Mouse (Mus musculus): ENCODE results near the gene Rogdi. TPM values are rescaled to one million over a fixed set of nuclear protein-coding genes. Genes with fewer than 3 reads are reported as not detected.

Rogdi gene
- total RNA-seq (2021): 100 to 1,000 TPM; 361 to 407 TPM

DNA sequence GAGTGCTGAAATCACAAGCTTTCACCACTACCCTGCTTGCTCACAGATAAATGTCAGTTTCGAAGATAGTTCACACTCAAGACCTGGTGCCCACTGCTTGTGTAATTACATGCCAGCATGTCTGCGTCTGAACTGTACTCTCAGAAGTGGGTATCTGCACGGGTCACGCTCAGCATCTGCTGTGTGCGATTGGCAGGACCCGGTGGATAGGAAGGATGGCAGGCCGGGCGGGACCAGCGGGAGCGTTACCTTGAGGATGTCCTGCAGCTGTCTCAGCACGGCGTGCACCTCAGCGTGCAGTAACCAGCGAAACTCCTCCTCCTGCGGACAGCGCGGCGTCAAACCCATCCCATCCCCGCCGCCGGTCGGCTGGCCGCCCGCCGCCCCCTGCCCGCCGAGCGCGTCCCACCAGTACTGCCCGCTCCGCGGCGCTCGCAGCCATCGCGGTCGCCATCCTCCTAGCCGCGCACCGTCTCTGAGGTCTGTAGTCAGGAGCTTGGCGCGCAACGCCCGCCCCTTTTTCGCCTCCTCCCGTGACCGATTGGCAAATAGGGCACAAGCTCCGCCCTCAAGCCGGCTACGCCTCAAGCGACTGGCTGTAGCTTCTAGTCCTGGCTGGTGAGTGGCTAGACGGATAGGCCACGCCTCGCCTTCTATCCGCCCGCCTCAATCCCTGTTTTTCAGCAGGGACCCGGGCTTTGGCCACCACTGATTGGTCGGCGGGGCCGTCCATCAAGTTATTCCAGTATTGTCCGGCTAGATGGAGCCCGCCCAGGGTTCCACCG, at the start of gene Rogdi:
Gene Rogdi (minus strand): TSS at position 500 of the 785 bp plus-strand sequence.
- DNase-seq (ENCODE audit: extremely low spot score in 1 of 2, low spot score in 1 of 2): peak; percentile 88 to 96

DNA sequence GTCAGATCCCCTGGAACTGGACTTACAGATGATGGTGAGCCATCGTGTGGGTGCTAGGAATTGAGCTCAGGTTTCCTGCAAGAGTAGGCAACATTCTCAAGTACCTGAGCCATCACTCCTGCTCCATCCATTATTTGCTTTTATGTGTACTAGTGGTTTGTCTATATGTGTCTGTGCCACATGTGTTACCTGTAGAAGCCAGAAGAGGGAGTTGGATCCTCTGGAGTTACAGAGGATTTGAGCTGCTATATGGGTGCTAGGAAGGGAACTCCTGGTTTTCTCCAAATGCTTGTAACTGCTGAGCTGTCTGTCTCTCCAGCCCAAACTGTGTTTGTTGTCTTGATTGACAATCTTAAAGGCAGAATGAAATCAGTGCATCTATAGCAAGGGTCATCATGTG, 44.8 kb upstream of the Rogdi start:
- DNase-seq (ENCODE audit: extremely low spot score in 1 of 2, low spot score in 1 of 2): no peak

DNA sequence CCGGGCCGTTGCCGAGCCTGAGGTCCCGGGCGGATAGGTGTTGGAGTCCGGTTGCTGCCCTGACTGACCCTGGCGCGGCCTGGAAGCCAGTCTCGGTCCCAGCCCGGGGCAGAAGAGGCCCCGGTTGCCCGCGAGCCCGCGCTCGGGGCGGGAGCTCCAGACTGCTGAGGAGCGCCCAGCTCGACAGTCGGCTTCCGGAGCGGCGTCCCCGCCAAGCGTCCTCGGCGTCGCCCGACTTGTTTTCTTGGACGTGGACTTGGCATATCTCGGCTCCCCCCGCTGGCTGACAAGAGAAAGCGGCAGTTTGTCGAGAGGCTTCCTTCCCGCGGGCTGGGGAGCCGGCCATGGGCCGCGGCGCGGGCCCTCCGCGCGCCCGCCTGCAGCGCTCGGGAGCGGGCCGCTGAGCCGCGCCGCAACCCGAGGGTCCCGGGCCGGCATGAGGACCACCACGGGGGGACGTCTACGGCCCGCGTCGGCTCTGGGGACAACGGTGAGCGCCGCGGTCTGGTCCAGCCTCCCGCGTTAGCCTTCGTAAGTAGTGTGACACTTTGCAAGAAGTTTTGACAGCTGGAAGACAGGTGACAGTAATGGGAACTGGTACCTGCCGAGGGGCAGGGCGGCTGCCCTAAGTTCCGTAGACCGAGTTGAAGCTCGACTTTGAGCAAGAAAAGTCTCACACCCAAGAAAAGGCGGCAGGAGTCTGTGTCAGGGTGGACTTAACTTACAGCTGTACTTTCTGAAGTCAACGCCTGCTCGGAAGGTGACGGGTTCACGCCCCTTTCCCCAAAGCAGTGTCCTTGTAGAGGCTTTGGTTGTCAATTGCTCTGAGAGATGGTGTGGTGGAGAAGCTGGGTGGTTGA, 37.1 kb upstream of the Rogdi start:
- peak in 1 of 2 experiments; percentile 52 for DNase-seq (ENCODE audit: extremely low spot score in 1 of 2, low spot score in 1 of 2)

DNA sequence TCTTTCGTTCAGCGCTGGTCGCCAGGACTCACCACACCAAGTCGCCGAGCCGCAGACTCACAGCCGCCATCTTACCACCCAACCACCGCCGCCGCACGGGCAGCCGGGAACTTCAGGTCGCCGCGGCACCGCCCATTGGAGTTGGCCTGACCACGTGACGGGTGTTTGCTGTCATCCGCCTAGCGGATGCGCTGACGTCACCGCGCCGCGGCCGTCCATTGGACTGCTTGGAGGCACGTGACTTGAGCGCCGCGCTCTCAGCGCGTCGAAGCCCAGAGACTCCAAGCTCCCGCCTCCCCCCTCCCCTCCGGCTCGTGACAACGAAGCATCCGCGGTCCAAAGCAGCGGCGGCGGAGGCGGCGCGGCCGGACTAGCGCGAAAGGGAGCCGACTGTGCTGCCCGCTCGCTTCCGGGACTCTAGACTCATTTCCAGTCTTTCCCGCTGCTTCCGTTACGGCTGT, 36.5 kb upstream of the Rogdi start, which contains the start of the genes Glyr1 and Ubn1:
Gene Glyr1 (minus strand): TSS at position 90 of the 461 bp plus-strand sequence.
Gene Ubn1 (plus strand): TSS at position 284 of the 461 bp plus-strand sequence.
- peak; percentile 95 to 97 for DNase-seq (ENCODE audit: extremely low spot score in 1 of 2, low spot score in 1 of 2)

DNA sequence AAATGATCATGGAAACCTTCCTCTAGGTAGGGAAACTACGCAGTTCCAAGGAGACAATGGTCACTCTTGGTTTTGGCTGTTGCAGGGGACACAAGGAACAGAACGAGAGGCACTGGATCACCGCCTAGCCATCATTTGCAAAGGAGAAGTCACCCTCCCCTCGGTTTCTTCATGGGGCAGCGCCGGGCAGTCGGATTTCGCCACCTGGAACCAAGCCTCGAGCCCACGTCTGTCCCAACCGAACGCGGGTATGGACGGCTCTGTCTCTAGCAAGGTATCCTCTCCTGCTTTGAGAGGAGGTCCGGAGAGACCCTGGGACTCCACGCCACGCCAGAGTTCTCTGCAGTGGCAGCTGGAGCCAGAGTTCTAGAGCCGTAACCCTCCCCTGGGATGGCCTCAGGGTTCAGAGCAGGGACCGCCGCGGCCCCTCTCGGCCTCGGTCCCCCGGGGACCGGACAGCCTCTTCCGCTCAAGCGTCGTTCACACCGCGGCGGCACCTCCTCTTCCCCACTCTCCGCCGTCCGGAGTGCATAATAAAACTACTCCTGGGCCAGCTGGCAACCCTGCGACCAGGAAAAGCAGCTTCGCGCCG, 35.9 kb upstream of the Rogdi start:
- no peak for DNase-seq (ENCODE audit: extremely low spot score in 1 of 2, low spot score in 1 of 2)

DNA sequence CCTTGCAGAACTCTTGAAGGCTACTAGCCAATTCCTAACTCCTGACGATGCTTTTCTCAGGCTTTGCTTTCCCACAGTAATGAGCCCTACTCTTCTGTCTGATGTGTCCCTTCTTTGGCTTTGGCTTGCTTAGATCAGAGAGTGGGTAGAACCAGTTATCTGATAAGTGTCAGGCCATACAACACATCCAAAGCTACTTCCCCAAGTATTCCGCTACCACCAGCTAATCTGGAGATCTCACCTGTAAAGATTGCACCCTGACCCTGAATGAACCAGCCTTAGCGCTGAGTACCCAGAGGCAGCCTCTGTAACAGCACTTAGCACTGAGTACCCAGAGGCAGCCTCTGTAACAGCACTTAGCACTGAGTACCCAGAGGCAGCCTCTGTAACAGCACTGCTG, 32.0 kb upstream of the Rogdi start:
- no peak for DNase-seq (ENCODE audit: extremely low spot score in 1 of 2, low spot score in 1 of 2)

DNA sequence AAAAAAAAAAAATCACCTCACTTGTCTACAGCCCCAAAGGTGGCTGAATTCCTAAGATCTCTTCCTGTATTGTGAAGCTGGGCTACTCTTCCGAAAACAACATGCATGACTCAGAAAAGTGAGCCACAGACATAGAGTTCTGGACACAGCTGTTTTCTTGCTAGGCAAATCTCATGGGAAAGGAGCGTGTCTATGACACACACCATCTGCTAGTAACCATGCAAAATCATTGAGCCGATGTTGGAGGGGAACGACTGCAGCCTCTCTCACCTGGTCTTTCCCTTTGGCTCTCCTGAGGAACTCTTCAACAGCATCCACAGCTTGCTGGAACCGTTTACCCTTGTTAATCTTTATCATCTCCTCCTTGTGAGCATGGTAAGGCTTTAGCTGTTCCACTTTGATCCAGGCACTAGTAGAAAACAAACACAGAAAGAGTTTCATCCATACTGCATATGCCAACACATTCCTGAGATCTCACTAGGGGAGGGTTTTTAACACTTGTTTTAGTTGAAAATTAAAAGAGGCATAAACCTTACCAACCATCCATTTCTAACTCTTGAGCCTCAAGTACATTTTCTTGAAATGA, 23.4 kb upstream of the Rogdi start:
- DNase-seq (ENCODE audit: extremely low spot score in 1 of 2, low spot score in 1 of 2): no peak

DNA sequence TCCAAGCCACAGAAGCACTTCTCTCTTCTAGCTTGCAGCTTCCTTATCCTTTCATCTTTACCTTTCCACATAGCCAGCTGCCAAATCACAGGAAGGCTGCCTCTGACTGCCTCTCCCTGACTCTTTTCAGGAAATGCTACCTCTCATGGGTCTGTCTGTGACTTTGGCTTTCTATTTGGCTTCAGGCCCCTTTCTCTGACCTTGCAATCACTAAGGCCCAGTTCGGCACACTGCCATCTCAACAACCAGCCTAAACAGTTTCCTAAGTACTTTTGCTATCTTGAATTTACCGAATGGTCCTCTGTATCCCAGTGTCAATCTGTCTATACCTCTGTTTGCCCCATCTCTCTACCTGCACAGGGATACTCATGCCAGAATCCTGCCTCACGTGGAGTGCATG, 22.2 kb upstream of the Rogdi start:
- DNase-seq (ENCODE audit: extremely low spot score in 1 of 2, low spot score in 1 of 2): no peak

DNA sequence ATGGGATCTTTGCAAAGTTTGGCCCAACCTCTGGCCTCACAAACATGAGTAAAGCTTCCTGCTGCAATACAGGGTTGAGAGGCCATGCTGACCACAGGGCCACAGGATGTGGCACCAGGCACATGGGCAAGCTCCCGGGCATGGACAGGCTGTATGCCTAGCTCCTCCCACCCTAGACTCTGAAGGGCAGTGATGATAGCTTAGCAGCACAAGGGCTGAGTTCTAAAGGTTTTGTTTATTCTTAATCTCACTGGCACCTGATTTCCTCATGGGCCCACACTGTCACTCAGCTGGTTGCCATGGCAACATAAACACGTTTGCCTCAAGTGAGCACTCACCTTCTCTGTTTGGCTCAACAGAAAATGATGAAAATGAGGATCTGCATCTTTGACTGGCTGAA, 16.5 kb upstream of the Rogdi start:
- no peak for DNase-seq (ENCODE audit: extremely low spot score in 1 of 2, low spot score in 1 of 2)

DNA sequence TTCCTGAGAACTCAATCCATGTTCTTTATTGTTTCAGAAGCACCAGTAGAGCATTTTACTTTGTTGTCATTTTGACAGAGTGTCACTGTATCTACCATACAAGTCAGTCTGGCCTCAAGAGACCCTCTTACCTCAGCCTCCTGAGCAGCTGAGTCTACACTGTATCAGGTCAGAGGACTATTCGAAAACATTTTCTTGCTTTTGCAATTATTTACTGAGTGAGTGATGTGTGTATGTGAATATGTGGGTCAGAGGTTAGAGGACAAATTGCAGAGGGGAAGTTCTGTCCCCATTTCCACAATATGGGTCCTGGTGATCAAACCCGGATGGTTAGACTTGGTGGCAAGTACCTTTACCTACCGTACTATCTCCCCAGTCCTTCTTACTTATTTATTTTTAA, 10.7 kb upstream of the Rogdi start:
- no peak for DNase-seq (ENCODE audit: extremely low spot score in 1 of 2, low spot score in 1 of 2)

DNA sequence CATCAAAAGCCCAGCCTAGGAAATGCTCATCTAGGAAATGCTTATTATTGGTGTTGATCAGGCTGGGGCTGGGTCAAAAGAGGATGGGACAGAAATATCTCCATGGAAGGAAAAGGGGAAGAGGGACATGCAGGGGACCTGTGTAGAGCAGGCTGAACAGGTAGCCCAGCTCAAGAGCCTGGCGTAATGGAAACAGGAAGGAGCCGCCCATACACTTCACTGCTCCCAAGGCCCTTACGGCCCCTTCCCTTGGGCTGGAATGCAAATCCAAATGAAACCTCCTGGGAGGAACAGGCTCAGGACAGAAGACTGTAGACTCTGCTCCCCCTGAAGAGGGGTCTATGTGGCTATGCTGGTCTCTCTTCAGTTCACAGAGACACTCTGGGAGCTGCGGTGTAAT, 1.2 kb upstream of the Rogdi start:
- no peak for DNase-seq (ENCODE audit: extremely low spot score in 1 of 2, low spot score in 1 of 2)

DNA sequence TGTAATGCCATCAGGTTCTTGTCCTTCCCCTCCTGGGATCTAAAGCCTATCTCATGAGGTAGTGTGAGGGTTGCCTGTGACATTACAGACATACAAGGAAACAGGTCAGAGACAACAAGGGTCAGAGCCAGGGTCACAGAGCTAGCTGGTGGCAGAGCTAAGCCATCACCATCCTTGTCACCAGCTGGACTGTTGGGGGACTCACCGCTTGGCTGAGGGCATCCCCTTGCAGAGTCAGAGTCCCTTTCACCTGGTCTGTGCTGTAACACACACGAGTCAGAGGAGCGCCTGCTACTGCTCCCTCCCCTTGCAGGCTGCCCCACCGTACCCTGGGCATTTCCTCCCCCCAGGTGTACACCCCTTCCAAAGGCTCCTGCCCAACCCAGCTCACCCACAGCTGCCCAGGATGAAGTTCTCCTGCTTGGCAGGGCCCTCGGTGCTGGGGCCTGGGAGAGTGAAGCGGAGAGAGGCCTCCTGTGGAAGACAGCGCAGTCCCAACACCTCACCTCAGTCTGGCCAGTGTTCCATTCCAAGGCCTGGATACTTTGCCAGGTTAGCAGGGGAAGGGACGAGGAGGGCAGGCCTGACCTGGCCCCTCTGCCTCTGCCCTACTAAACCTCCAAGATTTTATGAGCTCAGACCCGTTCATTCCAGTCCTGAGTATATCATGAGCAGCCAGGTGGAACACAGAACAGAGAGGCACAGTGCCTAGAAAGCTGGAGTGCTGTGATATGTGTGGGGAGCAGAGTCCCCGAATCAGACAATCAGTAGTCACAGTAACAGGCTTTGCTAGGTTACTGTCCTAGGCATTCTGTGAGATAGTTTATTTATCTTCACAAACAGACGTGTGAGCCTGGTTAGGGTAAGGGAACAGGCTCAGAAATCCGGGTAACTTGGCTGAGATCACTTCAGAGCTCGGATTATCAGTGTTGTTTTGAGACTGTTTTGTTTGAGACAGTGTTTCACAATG, 1.0 kb downstream of the Rogdi start:
- DNase-seq (ENCODE audit: extremely low spot score in 1 of 2, low spot score in 1 of 2): no peak

DNA sequence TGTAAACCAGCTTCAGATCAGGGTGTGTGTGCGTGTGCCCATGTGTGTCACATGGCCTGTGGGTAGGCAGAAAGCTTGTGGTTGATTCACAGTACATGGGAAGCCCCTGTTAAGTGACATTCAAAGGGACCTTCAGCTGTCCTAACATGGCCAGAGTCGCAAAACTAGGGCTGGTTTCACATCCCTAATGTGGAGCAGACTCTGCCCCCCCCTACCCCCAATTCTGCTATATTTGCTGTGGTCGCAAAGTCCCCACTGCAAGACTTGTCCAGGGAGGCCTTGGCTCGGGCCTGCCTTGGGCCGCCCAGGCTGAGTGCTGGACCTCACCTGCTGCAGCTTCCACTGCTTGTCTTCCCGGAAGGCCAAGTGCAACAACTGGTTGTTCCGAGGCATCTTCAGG, 2.1 kb downstream of the Rogdi start:
- no peak for DNase-seq (ENCODE audit: extremely low spot score in 1 of 2, low spot score in 1 of 2)

DNA sequence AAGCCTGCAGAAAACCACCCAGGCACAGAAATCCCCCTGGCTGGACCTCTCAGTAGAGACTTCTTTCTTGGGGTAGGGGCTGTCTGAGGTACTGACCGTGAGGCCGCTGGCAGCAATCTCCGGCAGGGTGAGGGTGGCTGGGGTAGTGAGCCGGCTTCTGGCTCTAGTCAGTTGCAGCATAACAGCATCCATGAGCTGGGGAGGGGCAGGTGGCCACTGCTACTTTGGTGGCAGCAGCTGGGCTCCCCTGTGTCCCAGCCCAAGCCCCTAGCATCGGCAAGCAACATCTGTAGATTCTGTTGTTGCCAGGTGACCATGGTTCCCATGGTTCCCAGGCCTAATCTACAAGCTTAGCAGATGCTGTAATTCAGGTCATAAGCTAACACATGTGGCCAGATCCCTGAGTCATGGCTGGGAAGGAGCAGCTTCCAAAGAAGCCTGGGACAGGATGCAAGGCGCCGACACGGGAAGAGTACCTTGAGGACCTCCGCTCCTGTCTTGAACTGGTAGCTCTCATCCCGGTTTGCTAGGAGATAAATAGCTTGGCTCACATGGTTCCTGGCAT, 2.9 kb downstream of the Rogdi start:
- DNase-seq (ENCODE audit: extremely low spot score in 1 of 2, low spot score in 1 of 2): no peak

DNA sequence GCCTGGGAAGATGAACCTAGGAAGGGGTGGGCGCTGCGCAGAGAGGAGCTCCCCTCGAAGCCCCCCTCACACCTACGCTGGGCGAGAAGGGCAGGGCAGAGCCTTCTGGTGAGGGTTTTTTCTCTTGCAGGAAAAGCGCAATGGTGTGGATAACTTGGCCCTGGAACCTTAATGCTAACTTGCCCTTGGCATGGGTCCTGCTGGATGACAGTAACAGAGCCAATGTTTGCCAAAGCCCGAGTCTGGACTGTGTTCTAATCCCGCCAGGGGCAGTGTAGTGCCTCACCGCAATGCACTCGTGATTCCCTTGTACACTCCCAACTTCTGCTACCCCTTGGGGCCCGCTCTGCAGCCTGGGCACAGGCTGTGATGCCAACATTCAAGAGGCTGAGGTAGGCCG, 5.3 kb downstream of the Rogdi start:
- DNase-seq (ENCODE audit: extremely low spot score in 1 of 2, low spot score in 1 of 2): no peak

DNA sequence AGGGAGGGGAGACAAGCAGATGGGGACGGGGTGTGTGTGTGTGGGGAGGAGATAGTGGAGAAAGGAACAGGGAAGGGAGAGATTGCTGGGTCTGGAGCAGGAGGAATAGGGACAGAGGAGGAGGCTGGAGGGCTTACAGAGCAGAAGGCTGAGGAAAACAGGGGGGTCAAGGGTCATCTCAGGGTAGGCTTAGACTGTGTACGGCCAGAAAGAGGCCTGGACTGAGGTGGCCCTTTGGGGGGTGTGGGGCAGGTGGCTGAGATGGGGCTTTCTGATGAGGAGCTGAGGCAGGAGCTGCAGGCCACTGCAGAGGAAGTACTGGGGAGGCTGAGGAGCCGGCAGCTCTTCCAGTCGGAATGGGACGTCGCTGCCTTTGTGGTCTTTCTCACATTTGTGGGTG, 5.9 kb downstream of the Rogdi start:
- DNase-seq (ENCODE audit: extremely low spot score in 1 of 2, low spot score in 1 of 2): no peak

DNA sequence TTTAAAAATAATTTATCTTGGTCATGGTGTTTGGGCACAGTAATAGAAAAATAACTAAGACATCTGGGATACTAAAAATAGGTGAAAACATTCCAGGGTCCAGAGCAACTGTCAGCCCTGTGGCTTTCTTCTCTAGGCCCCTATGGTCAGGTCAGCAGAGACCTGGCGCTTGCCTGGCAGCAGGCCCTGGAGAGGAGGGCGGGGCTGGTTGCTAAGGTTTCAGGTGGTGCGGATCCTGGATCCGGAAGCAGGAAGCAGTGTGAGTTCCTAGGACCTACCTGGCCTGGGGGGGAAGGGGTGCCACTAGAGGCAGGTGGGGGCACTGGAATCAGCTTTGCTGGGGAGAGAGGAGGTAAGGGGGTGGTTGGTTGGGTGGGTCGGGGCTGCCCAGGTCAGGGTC, 6.3 kb downstream of the Rogdi start, which contains the start of gene Smim22:
Gene Smim22 (plus strand): TSS at position 222 of the 400 bp plus-strand sequence.
- DNase-seq (ENCODE audit: extremely low spot score in 1 of 2, low spot score in 1 of 2): no peak

DNA sequence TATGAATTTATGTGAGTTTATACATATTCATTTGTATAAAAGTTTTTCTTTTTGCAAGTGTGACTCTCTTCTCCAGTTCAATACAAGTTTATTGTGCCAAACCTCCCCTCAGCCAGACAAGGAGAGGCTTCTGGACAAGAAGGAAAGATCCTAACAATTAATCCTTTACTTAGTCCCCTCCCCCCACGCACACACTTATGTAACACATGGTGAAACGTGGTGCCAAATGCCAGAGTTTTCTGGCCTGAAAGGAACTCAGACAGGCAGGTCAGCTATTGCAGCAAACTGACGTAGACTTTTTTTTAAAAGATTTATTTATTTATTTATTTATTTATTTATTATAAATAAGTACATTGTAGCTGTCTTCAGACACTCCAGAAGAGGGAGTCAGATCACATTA, 12.7 kb downstream of the Rogdi start:
- no peak for DNase-seq (ENCODE audit: extremely low spot score in 1 of 2, low spot score in 1 of 2)

DNA sequence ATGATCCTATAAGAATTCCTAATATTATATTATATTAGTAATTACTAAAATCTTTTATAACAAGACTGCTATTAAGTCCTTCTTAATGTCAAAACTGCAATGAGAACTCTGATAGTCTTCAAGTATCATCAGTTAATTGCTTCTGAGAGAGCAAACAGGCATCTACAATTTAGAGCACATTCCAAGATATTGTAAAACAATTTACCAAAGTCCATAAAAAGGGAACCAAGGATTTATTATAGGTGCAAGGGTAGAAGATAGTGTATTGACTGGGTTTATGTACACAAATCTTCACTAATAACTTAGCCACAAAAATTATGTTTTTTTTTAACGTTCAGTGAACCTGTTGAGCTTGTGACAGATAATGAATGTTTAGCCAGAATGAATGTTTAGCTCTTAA, 14.4 kb downstream of the Rogdi start:
- no peak for DNase-seq (ENCODE audit: extremely low spot score in 1 of 2, low spot score in 1 of 2)

Data from layer of hippocampus, postnatal 25 days (tissue).